Comparison of ENCODE assay signal across 26 mouse cellular contexts in genomic region chr7:68014495-68014894, GRCm38 (mm10).
"Had no signal": no experiment of that assay in that cellular context is flagged by ENCODE, and none has a peak within 500 bp of the region (broad histone marks: within the 10 kb centered on the region; RNA-seq: fewer than 3 reads in every experiment).

No protein-coding gene starts in this region.

- H3K4me3 ChIP-seq: heart, embryonic 13.5 days; heart, embryonic 15.5 days; hindbrain, embryonic 13.5 days; hindbrain, embryonic 15.5 days; kidney, embryonic 15.5 days; limb, embryonic 13.5 days; limb, embryonic 15.5 days; liver, embryonic 12.5 days had no signal

- ATAC-seq: hindbrain, postnatal 0 days; intestine, embryonic 16.5 days; liver, embryonic 12.5 days had no signal

- H3K4me2 ChIP-seq: heart, embryonic 11.5 days; heart, embryonic 13.5 days; heart, embryonic 15.5 days; hindbrain, embryonic 13.5 days; hindbrain, embryonic 15.5 days; kidney, embryonic 15.5 days; limb, embryonic 13.5 days; limb, embryonic 15.5 days; liver, embryonic 12.5 days had no signal

- H3K27ac ChIP-seq: heart, embryonic 13.5 days; heart, embryonic 15.5 days; hindbrain, embryonic 13.5 days; hindbrain, embryonic 15.5 days; hindbrain, postnatal 0 days; kidney, embryonic 15.5 days; kidney, postnatal 0 days; limb, embryonic 13.5 days; limb, embryonic 15.5 days; liver, embryonic 12.5 days; liver, embryonic 14.5 days had no signal

- H3K9me3 ChIP-seq: heart, embryonic 15.5 days; hindbrain, embryonic 13.5 days; hindbrain, embryonic 15.5 days; kidney, embryonic 15.5 days; limb, embryonic 15.5 days had no signal

- H3K9ac ChIP-seq: heart, embryonic 13.5 days; heart, embryonic 15.5 days; hindbrain, embryonic 13.5 days; hindbrain, embryonic 15.5 days; kidney, embryonic 15.5 days; limb, embryonic 13.5 days; limb, embryonic 15.5 days; liver, embryonic 12.5 days; liver, embryonic 14.5 days had no signal

- H3K27me3 ChIP-seq: heart, embryonic 13.5 days; heart, embryonic 15.5 days; hindbrain, embryonic 13.5 days; hindbrain, embryonic 15.5 days; kidney, embryonic 15.5 days; limb, embryonic 13.5 days; limb, embryonic 15.5 days; liver, embryonic 12.5 days had no signal

- DNase-seq: gastrocnemius, postnatal 10 days; gastrocnemius, postnatal 25 days; heart, adult 18-20 months; heart, postnatal 14 days; heart, postnatal 36 days; kidney, adult 11 months; kidney, adult 2 months; kidney, adult 9 months; kidney, postnatal 14 days; kidney, postnatal 36 days; layer of hippocampus, adult 9-11 months; layer of hippocampus, postnatal 36 days; left cerebral cortex, postnatal 4 days had no signal
